Mouse (Mus musculus): Measurements from ENCODE around the gene Polm.

- TF ChIP-seq GATA1 (IDR thresholded peaks at IDR 0.05; ENCODE audit: low read depth, low read length) (no peak), CTCF (IDR thresholded peaks at IDR 0.05 in 2 of 3, conservative IDR thresholded peaks at IDR 0.05 in 1 of 3; ENCODE audit: control insufficient read depth in 1 of 3, insufficient read depth in 1 of 3, low read depth in 2 of 3, low read length in 3 of 3, poor library complexity in 1 of 3, severe bottlenecking in 1 of 3) (no peak)
These were observed 47.4 kb downstream of the Polm start for GRCm38 (mm10) chr11:5790431-5790830.

All from MEL (cell line).